Mouse (Mus musculus) limb, embryonic 12.5 days (tissue): ENCODE measurements around the gene Qrich2. TPM values are rescaled to one million over a fixed set of nuclear protein-coding genes. Genes with fewer than 3 reads are reported as not detected.
"Not testable (repeated sequence)": the region's sequence is repeated elsewhere in the genome, so short reads cannot be mapped to it uniquely, and the experiment has no call there.

ENCODE experiments used
- ATAC-seq: fragments of 200-750 bp; cut with Nextera tagmentation; 2 replicates; pipeline ENCODE4 v1.8.0; 2017; ENCODE audit warnings: low read depth, moderate TSS enrichment; ENCODE audit not compliant: insufficient number of reproducible peaks, insufficient read depth, low FRiP score, low TSS enrichment
- H3K27ac ChIP-seq: fragments of 300-500 bp; sonication (generic); 2 replicates; pipeline ENCODE4 v1.5.1; 2016; ENCODE audit warnings: mild to moderate bottlenecking, moderate library complexity
- H3K27me3 ChIP-seq: fragments of 300-500 bp; sonication (generic); 2 replicates; pipeline ENCODE4 v1.6.1; 2016; ENCODE audit warnings: mild to moderate bottlenecking, moderate library complexity
- H3K36me3 ChIP-seq: fragments of 300-500 bp; sonication (generic); 2 replicates; pipeline ENCODE4 v1.6.1; 2016; ENCODE audit warnings: mild to moderate bottlenecking, moderate library complexity
- H3K4me1 ChIP-seq: fragments of 300-500 bp; sonication (generic); replicated peaks from 2 replicates; pipeline ENCODE4 v1.6.1; 2016
- H3K4me2 ChIP-seq: fragments of 300-500 bp; sonication (generic); 2 replicates; pipeline ENCODE4 v1.6.1; 2016; ENCODE audit warnings: mild to moderate bottlenecking, moderate library complexity
- H3K4me3 ChIP-seq: fragments of 300-500 bp; sonication (generic); replicated peaks from 2 replicates; pipeline ENCODE4 v1.5.1; 2016; ENCODE audit warnings: mild to moderate bottlenecking
- H3K9ac ChIP-seq: fragments of 300-500 bp; sonication (generic); replicated peaks from 2 replicates; pipeline ENCODE4 v1.6.1; 2016; ENCODE audit warnings: mild to moderate bottlenecking, moderate library complexity
- H3K9me3 ChIP-seq: fragments of 300-500 bp; sonication (generic); 2 replicates; pipeline ENCODE4 v1.6.1; 2016; ENCODE audit warnings: mild to moderate bottlenecking, moderate library complexity
- WGBS: fragments of 180-500 bp; shearing (Covaris S2); methylation state at CpG from one replicate; pipeline ENCODE4 v1.1.7; 2016; 5-methylcytosine and 5-hydroxymethylcytosine counted together
- polyA plus RNA-seq: library from polyadenylated mRNA; unstranded; fragments of >200 nt; fragmentation: Nextera tagmentation; extraction: Ambion mirVana; gene quantifications from 2 replicates; pipeline ENCODE4 v1.2.1, GENCODE M21; 2016

Gene Qrich2
- polyA plus RNA-seq, 1 experiment from 2014 or later: 0.35 TPM

GRCm38 (mm10) chr11:116472275-116472674, 6.2 kb upstream of the Qrich2 start:
- H3K9ac ChIP-seq: no peak overlapping the region
- no peak overlapping the region for H3K4me2 ChIP-seq
- no peak overlapping the region for H3K4me3 ChIP-seq
- no peak overlapping the region for H3K27ac ChIP-seq
- no peaks in the 10 kb centered on the region for H3K9me3 ChIP-seq
- H3K27me3 ChIP-seq: no peaks in the 10 kb centered on the region
- peaks cover 76% of the 10 kb centered on the region for H3K36me3 ChIP-seq
- no peaks in the 10 kb centered on the region for H3K4me1 ChIP-seq
- ATAC-seq: no peak
- WGBS: 86% methylated on average over 4 of the region's 4 CpGs

DNA sequence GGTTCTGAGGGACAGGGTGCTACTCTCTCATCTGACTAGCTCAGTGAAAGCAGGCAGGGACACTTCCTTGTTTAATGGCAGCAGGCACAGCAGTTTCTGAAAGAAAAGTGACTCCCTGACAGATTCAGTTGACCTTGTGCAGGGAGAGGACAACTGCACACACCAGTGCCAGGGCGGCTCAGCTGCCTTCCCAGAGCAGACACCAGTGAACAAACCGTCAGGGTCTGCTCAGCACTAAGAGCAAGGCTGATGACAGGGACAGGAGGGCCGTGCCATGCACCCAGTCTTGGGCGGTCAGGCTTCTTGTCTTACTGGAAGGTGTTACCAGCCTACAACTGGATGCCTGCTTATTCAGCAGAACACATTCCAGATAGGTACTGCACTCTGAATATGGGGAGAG, 4.9 kb upstream of the Qrich2 start:
- H3K27ac ChIP-seq: no peak overlapping the region
- H3K9ac ChIP-seq: 0 out of 2 replicates have a peak overlapping the region, but pooled peaks have one; percentile 3
- H3K36me3 ChIP-seq: peaks cover 62% of the 10 kb centered on the region
- ATAC-seq: no peak; the same call in 1 of the 2 replicates
- H3K4me2 ChIP-seq: no peak overlapping the region
- no peaks in the 10 kb centered on the region for H3K4me1 ChIP-seq
- H3K9me3 ChIP-seq: no peaks in the 10 kb centered on the region
- 94% methylated on average over 4 of the region's 4 CpGs for WGBS
- no peak overlapping the region for H3K4me3 ChIP-seq
- H3K27me3 ChIP-seq: no peaks in the 10 kb centered on the region

- H3K4me3 ChIP-seq: no peak overlapping the region
- no peaks in the 10 kb centered on the region for H3K4me1 ChIP-seq
- H3K36me3 ChIP-seq: peaks cover 56% of the 10 kb centered on the region
- no peaks in the 10 kb centered on the region for H3K9me3 ChIP-seq
- 87% methylated on average over 3 of the region's 3 CpGs for WGBS
- H3K27me3 ChIP-seq: no peaks in the 10 kb centered on the region
- no peak for ATAC-seq
- no peak overlapping the region for H3K4me2 ChIP-seq
- no peak overlapping the region; the same call in 1 of the 2 replicates for H3K27ac ChIP-seq
- H3K9ac ChIP-seq: no peak overlapping the region
These were observed 4.2 kb upstream of the Qrich2 start for GRCm38 (mm10) chr11:116470249-116470648.

DNA sequence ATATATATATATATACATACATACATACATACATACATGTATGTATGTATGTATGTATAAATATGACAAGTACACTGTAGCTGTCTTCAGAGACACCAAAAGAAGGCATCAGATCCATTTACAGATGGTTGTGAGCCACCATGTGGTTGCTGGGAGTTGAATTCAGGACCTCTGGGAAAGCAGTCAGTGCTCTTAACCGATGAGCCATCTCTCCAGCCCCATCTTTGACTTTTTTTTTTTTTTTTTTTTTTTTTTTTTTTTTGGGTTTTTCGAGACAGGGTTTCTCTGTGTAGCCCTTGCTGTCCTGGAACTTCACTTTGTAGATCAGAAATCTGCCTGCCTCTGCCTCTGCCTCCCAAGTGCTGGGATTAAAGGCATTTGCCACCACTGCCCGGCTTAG, 2.3 kb upstream of the Qrich2 start:
- H3K27me3 ChIP-seq, H3K4me1 ChIP-seq, H3K9me3 ChIP-seq, ATAC-seq, H3K4me2 ChIP-seq, H3K27ac ChIP-seq, H3K9ac ChIP-seq, H3K4me3 ChIP-seq: not testable (repeated sequence)
- H3K36me3 ChIP-seq: peaks cover 39% of the 10 kb centered on the region
- 81% methylated on average over 3 of the region's 3 CpGs for WGBS

- no peak overlapping the region for H3K9ac ChIP-seq
- no peak overlapping the region for H3K27ac ChIP-seq
- H3K9me3 ChIP-seq: no peaks in the 10 kb centered on the region
- H3K4me1 ChIP-seq: peaks cover 4% of the 10 kb centered on the region
- H3K27me3 ChIP-seq: no peaks in the 10 kb centered on the region
- H3K36me3 ChIP-seq: no peaks in the 10 kb centered on the region
- no peak overlapping the region for H3K4me3 ChIP-seq
- ATAC-seq: peak; percentile 57
- WGBS: 3% methylated on average over 2 of the region's 2 CpGs
- no peak overlapping the region for H3K4me2 ChIP-seq
These were observed 2.2 kb downstream of the Qrich2 start for GRCm38 (mm10) chr11:116463833-116464232.

GRCm38 (mm10) chr11:116463338-116463737, 2.7 kb downstream of the Qrich2 start:
- peak; percentile 26 for ATAC-seq
- H3K9ac ChIP-seq: no peak overlapping the region
- 67% methylated on average over 5 of the region's 5 CpGs for WGBS

DNA sequence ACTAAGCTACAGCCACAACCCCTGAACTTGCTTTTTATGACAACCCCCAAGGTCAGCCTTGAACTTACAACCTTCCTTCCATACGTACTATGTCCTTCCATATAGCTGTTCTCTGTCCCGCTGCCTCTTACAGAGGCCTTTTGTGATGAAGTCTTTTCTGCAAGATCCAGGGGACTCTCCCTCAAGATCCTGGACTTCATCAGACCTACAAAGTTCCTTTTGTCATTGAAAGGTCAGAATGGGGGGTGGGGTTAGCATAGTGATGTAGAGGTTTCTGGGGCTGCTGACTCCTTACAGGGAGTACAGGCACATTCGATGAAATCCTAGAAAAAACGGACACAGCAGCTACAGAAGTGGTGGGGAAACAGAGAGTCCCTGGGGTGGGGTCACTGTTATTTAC, 6.3 kb downstream of the Qrich2 start:
- Histone ChIP-seq H3K36me3 (no peaks in the 10 kb centered on the region), H3K9me3 (no peaks in the 10 kb centered on the region), H3K27ac (no peak overlapping the region), H3K4me3 (no peak overlapping the region), H3K9ac (no peak overlapping the region), H3K4me2 (no peak overlapping the region), H3K27me3 (no peaks in the 10 kb centered on the region), H3K4me1 (peaks cover 4% of the 10 kb centered on the region)
- no peak for ATAC-seq
- WGBS: 73% methylated on average over 4 of the region's 4 CpGs

More at GRCm38 (mm10) chr11:116463338-116463737, 2.7 kb downstream of the Qrich2 start:
- no peaks in the 10 kb centered on the region for H3K9me3 ChIP-seq
- H3K4me1 ChIP-seq: peaks cover 4% of the 10 kb centered on the region
- no peaks in the 10 kb centered on the region for H3K36me3 ChIP-seq
- no peaks in the 10 kb centered on the region for H3K27me3 ChIP-seq
- H3K4me2 ChIP-seq: no peak overlapping the region
- H3K4me3 ChIP-seq: no peak overlapping the region
- no peak overlapping the region for H3K27ac ChIP-seq

- no peak for ATAC-seq
- Histone ChIP-seq H3K9ac (no peak overlapping the region), H3K9me3 (no peaks in the 10 kb centered on the region), H3K36me3 (no peaks in the 10 kb centered on the region), H3K4me1 (0 out of 2 replicates have a peak, but pooled peaks cover 8% of the 10 kb centered on the region), H3K4me2 (no peak overlapping the region), H3K27me3 (no peaks in the 10 kb centered on the region), H3K27ac (no peak overlapping the region), H3K4me3 (no peak overlapping the region)
- whole genome bisulfite sequencing: 83% methylated on average over 8 of the region's 8 CpGs
These were observed 9.8 kb downstream of the Qrich2 start for GRCm38 (mm10) chr11:116456234-116456633.

DNA sequence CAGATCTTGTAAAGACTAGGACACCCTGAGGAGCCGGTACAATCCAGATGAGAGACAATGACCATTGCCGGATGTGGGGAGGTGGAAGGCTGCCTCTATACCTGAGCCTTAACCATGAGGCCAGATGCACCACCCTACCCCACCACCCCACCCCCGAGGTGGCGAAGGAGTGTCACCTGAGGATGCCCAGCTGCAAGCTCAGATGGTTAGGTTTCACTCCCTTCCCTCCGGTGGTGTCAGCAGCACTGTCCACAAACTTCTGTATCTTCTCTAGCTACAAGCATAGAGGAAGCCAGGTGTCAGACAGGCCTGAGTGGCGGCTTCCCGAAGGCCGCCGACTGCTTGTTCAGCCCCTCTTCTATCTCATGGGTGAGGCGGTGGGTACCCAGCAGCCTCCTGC, 12.2 kb downstream of the Qrich2 start:
- Histone ChIP-seq H3K4me3 (no peak overlapping the region), H3K4me2 (no peak overlapping the region), H3K27ac (no peak overlapping the region), H3K36me3 (no peaks in the 10 kb centered on the region), H3K27me3 (no peaks in the 10 kb centered on the region), H3K9me3 (peaks cover 9% of the 10 kb centered on the region; the same call in 1 of the 2 replicates), H3K4me1 (0 out of 2 replicates have a peak, but pooled peaks cover 8% of the 10 kb centered on the region), H3K9ac (no peak overlapping the region)
- no peak for ATAC-seq
- WGBS: 88% methylated on average over 10 of the region's 10 CpGs

- no peak for ATAC-seq
- no peaks in the 10 kb centered on the region for H3K36me3 ChIP-seq
- peaks cover 9% of the 10 kb centered on the region; the same call in 1 of the 2 replicates for H3K9me3 ChIP-seq
- H3K27me3 ChIP-seq: peaks cover 22% of the 10 kb centered on the region
- 98% methylated on average over 3 of the region's 3 CpGs for WGBS
- no peak overlapping the region for H3K4me3 ChIP-seq
- no peak overlapping the region for H3K4me2 ChIP-seq
- no peak overlapping the region for H3K27ac ChIP-seq
- peaks cover 17% of the 10 kb centered on the region for H3K4me1 ChIP-seq
- H3K9ac ChIP-seq: no peak overlapping the region
These were observed 16.7 kb downstream of the Qrich2 start for GRCm38 (mm10) chr11:116449341-116449740.

- H3K27me3 ChIP-seq: peaks cover 22% of the 10 kb centered on the region
- ATAC-seq: no peak
- WGBS: 63% methylated on average over 5 of the region's 5 CpGs
- no peak overlapping the region for H3K4me3 ChIP-seq
- no peak overlapping the region for H3K4me2 ChIP-seq
- peaks cover 9% of the 10 kb centered on the region; the same call in 1 of the 2 replicates for H3K9me3 ChIP-seq
- no peak overlapping the region for H3K9ac ChIP-seq
- H3K27ac ChIP-seq: no peak overlapping the region
- H3K4me1 ChIP-seq: peaks cover 16% of the 10 kb centered on the region
- H3K36me3 ChIP-seq: no peaks in the 10 kb centered on the region
These were observed 18.2 kb downstream of the Qrich2 start for GRCm38 (mm10) chr11:116447822-116448221.

DNA sequence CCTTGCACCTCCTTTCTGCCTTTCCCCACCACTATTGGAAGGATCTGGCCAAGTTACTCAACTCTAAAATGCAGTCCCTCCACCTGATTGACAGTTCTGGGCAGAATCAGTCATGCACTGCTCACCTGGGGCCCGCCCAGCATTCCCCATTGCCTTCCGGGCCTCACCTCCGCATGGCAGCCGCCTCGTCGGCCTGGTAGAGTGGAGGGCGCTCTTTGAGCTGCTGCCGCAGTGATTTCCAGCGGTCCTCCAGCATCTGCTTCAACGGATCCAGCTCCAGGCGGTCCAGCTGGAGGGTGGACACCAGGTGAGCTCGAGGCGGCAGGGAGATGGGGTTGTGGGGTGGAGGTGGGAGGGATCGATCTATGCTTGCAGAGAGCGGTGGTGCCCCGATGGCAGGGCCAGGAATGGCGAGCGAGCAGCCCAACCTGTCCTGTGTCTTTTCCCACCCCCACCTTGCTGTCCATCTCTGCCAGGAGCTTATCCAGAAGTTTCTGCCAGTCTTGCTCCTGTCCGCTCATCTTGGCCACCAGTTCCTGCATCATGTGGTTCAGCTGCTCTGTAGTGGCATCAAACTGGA, 19.6 kb downstream of the Qrich2 start:
- Histone ChIP-seq H3K27ac (no peak overlapping the region), H3K4me2 (peak overlapping the region; percentile 11; the same call in 1 of the 2 replicates), H3K9me3 (peaks cover 9% of the 10 kb centered on the region; the same call in 1 of the 2 replicates), H3K4me3 (no peak overlapping the region), H3K4me1 (peaks cover 18% of the 10 kb centered on the region), H3K27me3 (peaks cover 22% of the 10 kb centered on the region), H3K36me3 (no peaks in the 10 kb centered on the region), H3K9ac (no peak overlapping the region)
- ATAC-seq: 0 out of 2 replicates have a peak, but pooled peaks have one; percentile 3
- 14% methylated on average over 19 of the region's 19 CpGs for WGBS
